Mouse (Mus musculus) midbrain, postnatal 0 days (tissue): ENCODE results near the gene Cep126. TPM values are rescaled to one million over a fixed set of nuclear protein-coding genes. Genes with fewer than 3 reads are reported as not detected.
A peak's percentile ranks its signal among the peaks of the same experiment; 100 is the strongest.

Source experiments
- ATAC-seq: fragments of 200-750 bp; cut with Nextera tagmentation; 2 replicates; pipeline ENCODE4 v1.8.0; 2017; ENCODE audit warnings: moderate number of reproducible peaks, mild to moderate bottlenecking, moderate TSS enrichment, moderate library complexity; ENCODE audit not compliant: low FRiP score
- DNase-seq: peaks from one replicate; pipeline ENCODE4 v3.0.0-alpha.2; 2015; ENCODE audit warnings: low spot score
- H3K27ac ChIP-seq: fragments of 300-500 bp; sonication (generic); 2 replicates; pipeline ENCODE4 v1.5.1; 2014; ENCODE audit warnings: low read depth, mild to moderate bottlenecking, low read length, mixed read lengths
- H3K27me3 ChIP-seq: fragments of 300-500 bp; sonication (generic); 2 replicates; pipeline ENCODE4 v1.6.1; 2014; ENCODE audit warnings: low read length, control low read depth, mixed read lengths; ENCODE audit not compliant: insufficient read depth
- H3K36me3 ChIP-seq: fragments of 300-500 bp; sonication (generic); 2 replicates; pipeline ENCODE4 v1.6.1; 2014; ENCODE audit warnings: low read length, control low read depth, mixed read lengths; ENCODE audit not compliant: insufficient read depth
- H3K4me1 ChIP-seq: fragments of 300-500 bp; sonication (generic); 2 replicates; pipeline ENCODE4 v1.6.1; 2014; ENCODE audit warnings: mild to moderate bottlenecking, control low read depth, antibody characterized with exemption, low read length, mixed read lengths; ENCODE audit not compliant: insufficient read depth
- H3K4me2 ChIP-seq: fragments of 300-500 bp; sonication (generic); 2 replicates; pipeline ENCODE4 v1.6.1; 2014; ENCODE audit warnings: low read depth, mild to moderate bottlenecking, low read length, mixed read lengths; ENCODE audit not compliant: poor library complexity, severe bottlenecking
- H3K4me3 ChIP-seq: fragments of 300-500 bp; sonication (generic); 2 replicates; pipeline ENCODE4 v1.5.1; 2014; ENCODE audit warnings: low read depth, mild to moderate bottlenecking, low read length, moderate library complexity
- H3K9ac ChIP-seq: fragments of 300-500 bp; sonication (generic); replicated peaks from 2 replicates; pipeline ENCODE4 v1.6.1; 2014; ENCODE audit warnings: mild to moderate bottlenecking, low read length, moderate library complexity, mixed read lengths; ENCODE audit not compliant: poor library complexity, severe bottlenecking
- H3K9me3 ChIP-seq: fragments of 300-500 bp; sonication (generic); 2 replicates; pipeline ENCODE4 v1.6.1; 2016; ENCODE audit warnings: low read length, control low read depth
- CTCF ChIP-seq: IDR thresholded peaks from 2 replicates; pipeline ENCODE4 v1.5.1; 2016; ENCODE audit warnings: antibody characterized with exemption, mild to moderate bottlenecking
- WGBS: fragments of 180-500 bp; shearing (Covaris S2); extraction: QIAGEN DNeasy Blood & Tissue Kit; methylation state at CpG from one replicate; pipeline ENCODE4 v1.1.7; 2014; 5-methylcytosine and 5-hydroxymethylcytosine counted together
- polyA plus RNA-seq: library from polyadenylated mRNA; unstranded; fragments of >200 nt; fragmentation: Nextera tagmentation; extraction: Ambion mirVana; gene quantifications from 2 replicates; pipeline ENCODE4 v1.2.1, GENCODE M21; 2015
- total RNA-seq: library from RNA; depleted of rRNA; stranded (reverse); fragments of >200 nt; gene quantifications from 2 replicates; pipeline ENCODE4 v1.2.3, GENCODE M21; 2014; rRNA removed

The Cep126 gene
- total and polyA plus RNA-seq, 2 experiments from 2014 or later = 2.6 to 5.4 TPM

GRCm38 (mm10) chr9:8035091-8035490 lies 99.0 kb downstream of the Cep126 start:
- Histone ChIP-seq H3K4me2 (no peak overlapping the region), H3K9me3 (no peaks in the 10 kb centered on the region), H3K4me3 (no peak overlapping the region), H3K4me1 (no peaks in the 10 kb centered on the region), H3K36me3 (no peaks in the 10 kb centered on the region), H3K9ac (no peak overlapping the region), H3K27me3 (no peaks in the 10 kb centered on the region), H3K27ac (no peak overlapping the region)
- TF ChIP-seq CTCF = no peak
- WGBS = 69% methylated on average over 4 of the region's 4 CpGs
- DNase-seq (no peak), ATAC-seq (no peak)

DNA sequence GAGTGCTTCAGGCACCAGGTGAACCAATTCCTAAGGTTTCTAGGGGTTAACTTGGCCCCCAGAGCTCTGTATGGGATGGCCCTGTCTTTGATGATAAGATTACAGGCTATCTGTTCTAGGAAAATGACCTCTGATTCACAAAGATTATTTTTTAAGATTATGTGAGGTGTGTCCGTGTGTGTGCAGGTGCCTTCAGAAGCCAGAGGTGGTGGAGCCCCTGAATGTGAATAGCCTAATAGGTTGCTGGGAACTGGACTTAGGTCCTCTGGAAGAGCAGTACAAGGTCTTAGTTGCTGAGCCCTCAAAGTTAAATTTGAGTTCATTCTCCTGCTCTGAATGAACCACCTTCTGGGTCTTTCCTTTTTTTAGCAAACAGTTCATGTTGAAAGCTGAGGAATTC lies 100.0 kb downstream of the Cep126 start:
- no peak overlapping the region for H3K27ac ChIP-seq
- H3K27me3 ChIP-seq = no peaks in the 10 kb centered on the region
- WGBS = 89% methylated on average over 1 of the region's 1 CpGs
- no peak for TF ChIP-seq CTCF
- no peak overlapping the region for H3K4me2 ChIP-seq
- DNase-seq = no peak
- H3K4me3 ChIP-seq = no peak overlapping the region
- no peak overlapping the region for H3K9ac ChIP-seq
- H3K4me1 ChIP-seq = no peaks in the 10 kb centered on the region
- ATAC-seq = no peak
- no peaks in the 10 kb centered on the region for H3K36me3 ChIP-seq
- no peaks in the 10 kb centered on the region for H3K9me3 ChIP-seq

GRCm38 (mm10) chr9:8032847-8033246 lies 101.2 kb downstream of the Cep126 start:
- no peak overlapping the region for H3K4me2 ChIP-seq
- H3K9ac ChIP-seq = no peak overlapping the region
- H3K36me3 ChIP-seq = no peaks in the 10 kb centered on the region
- H3K9me3 ChIP-seq = no peaks in the 10 kb centered on the region
- no peak overlapping the region for H3K4me3 ChIP-seq
- DNase-seq (peak; percentile 6), ATAC-seq (peak; percentile 38; the same call in 1 of the 2 replicates)
- no peak for TF ChIP-seq CTCF
- no peaks in the 10 kb centered on the region for H3K4me1 ChIP-seq
- H3K27ac ChIP-seq = no peak overlapping the region
- 66% methylated on average over 5 of the region's 5 CpGs for WGBS
- H3K27me3 ChIP-seq = no peaks in the 10 kb centered on the region

Other genes with a start within 250 kb of the Cep126 start
- gene Yap1, start 129.7 kb downstream of the Cep126 start, total RNA-seq = 12.5 and 15.8 TPM in 2 replicates
- 3.1 and 4.1 TPM in 2 replicates for gene Yap1, start 129.7 kb downstream of the Cep126 start, polyA plus RNA-seq
- gene Cfap300, start 91.5 kb downstream of the Cep126 start, total RNA-seq = 12.1 and 20.1 TPM in 2 replicates
- gene Cfap300, start 91.5 kb downstream of the Cep126 start, polyA plus RNA-seq = 9.9 and 11.9 TPM in 2 replicates